Mouse (Mus musculus) ES-E14 (cell line): ENCODE results near the gene Recql5.

Source experiments
- CHD2 ChIP-seq: IDR thresholded peaks from 2 replicates; pipeline ENCODE4 v1.6.1; 2014; ENCODE audit warnings: mild to moderate bottlenecking, low read depth, low read length, inconsistent platforms
- HCFC1 ChIP-seq: IDR thresholded peaks from 2 replicates; pipeline ENCODE4 v1.6.1; 2012; ENCODE audit warnings: low read length, inconsistent platforms, borderline replicate concordance; ENCODE audit not compliant: insufficient read depth
- MAFK ChIP-seq: IDR thresholded peaks from 2 replicates; pipeline ENCODE4 v1.6.1; 2014; ENCODE audit warnings: mild to moderate bottlenecking, low read depth, low read length, inconsistent platforms; ENCODE audit not compliant: insufficient read depth
- ZNF384 ChIP-seq: IDR thresholded peaks from 2 replicates; pipeline ENCODE4 v1.6.1; 2012; ENCODE audit warnings: low read depth, low read length, inconsistent platforms

DNA sequence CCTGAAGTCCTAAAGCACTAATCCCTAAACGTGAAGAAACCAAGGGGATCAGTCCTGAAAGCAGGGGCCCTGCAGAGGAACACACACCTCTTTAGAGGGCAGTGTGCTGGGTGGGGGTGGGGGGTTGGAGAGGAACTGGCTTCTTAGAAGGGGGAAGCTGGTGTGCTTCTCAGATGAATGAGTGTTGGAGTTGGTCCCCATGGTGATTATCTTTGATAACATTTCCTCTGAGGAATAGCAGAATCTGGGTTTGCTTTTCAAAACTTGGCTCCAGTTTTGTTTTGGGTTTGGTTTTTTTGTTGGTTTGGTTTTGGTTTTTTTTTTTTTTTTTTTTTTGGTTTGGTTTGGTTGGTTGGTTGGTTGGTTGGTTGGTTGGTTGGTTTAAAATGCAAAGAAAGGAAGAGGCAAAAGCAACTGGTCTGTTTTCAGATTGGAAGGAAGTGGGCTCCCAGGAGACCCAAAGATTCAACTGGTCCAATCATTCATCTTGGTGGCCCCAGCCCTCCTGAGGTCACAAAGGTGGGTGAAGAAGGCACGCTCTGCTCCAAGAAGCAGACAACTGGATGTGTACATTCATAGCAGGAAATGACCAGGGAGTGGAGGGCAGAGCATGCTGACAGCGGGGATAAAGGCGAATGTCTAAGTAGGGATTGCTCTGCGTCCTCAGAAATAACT, 35.6 kb upstream of the Recql5 start:
- TF ChIP-seq CHD2 (no peak), MAFK (no peak), ZNF384 (peak; percentile 71), HCFC1 (no peak)
